In the genomic region with DNA sequence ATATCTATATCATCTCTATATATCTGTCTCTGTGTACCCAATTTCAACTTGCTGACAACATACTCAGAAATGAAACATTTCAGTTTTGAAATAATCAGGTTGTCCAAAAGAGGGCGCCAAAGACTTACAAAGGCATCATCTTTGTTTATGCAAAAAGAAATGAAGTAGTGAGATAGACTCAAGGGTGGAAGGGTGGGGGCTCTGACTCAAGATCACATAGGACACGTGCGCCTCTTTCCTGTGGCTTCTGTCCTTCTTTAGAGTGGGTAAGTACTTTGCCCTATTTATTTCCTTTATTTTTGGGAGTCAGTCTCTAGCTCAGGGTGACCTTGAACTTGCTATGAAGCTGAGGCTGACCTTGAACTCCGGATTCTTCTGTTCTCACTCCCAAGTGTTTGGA, we compare ENCODE assay signal across 8 mouse cellular contexts. TPM values are rescaled to one million over a fixed set of nuclear protein-coding genes. Genes with fewer than 3 reads are reported as not detected.
DNase-seq lines count a peak whose midpoint lies in the region; ATAC-seq and TF ChIP-seq lines count a peak whose summit lies in the region.

No protein-coding gene starts in this region.

- H3K9me3 ChIP-seq in forebrain, embryonic 14.5 days (replicated peaks; ENCODE audit: control insufficient read depth, low read length) = no peaks in the 10 kb centered on the region
- H3K9me3 ChIP-seq in lung, postnatal 0 days (ENCODE audit: low read length) = no peaks in the 10 kb centered on the region

- no peak for TF ChIP-seq EP300 in heart, adult 2 months (IDR thresholded peaks at IDR 0.05; ENCODE audit: insufficient read depth, low read depth, low read length)
- no peak for TF ChIP-seq EP300 in lung, postnatal 0 days (IDR thresholded peaks at IDR 0.05)

- H3K79me2 ChIP-seq in heart, adult 2 months (replicated peaks; ENCODE audit: control insufficient read depth, insufficient read depth, low read length) = no peaks in the 10 kb centered on the region

- no peaks in the 10 kb centered on the region for H3K36me3 ChIP-seq in heart, adult 2 months (ENCODE audit: control insufficient read depth, insufficient read depth, low read length)
- H3K36me3 ChIP-seq in forebrain, embryonic 14.5 days (ENCODE audit: control insufficient read depth, insufficient read depth, low read length) = no peaks in the 10 kb centered on the region
- H3K36me3 ChIP-seq in lung, postnatal 0 days (ENCODE audit: insufficient read depth, low read length) = no peaks in the 10 kb centered on the region

- H3K4me2 ChIP-seq in forebrain, embryonic 14.5 days (ENCODE audit: low read length) = no peak overlapping the region
- no peak overlapping the region for H3K4me2 ChIP-seq in lung, postnatal 0 days (replicated peaks; ENCODE audit: low read depth, low read length)

- no peak overlapping the region for H3K9ac ChIP-seq in heart, adult 2 months (ENCODE audit: low read depth, low read length)
- no peak overlapping the region for H3K9ac ChIP-seq in forebrain, embryonic 14.5 days (ENCODE audit: low read length)
- H3K9ac ChIP-seq in lung, postnatal 0 days (replicated peaks; ENCODE audit: low read depth) = no peak overlapping the region

- no peak for DNase-seq in heart, adult 2 months
- no peak for DNase-seq in heart, postnatal 25 days (ENCODE audit: low spot score)
- DNase-seq in ovary, postnatal 14 days (ENCODE audit: low spot score) = peak; percentile 35
- DNase-seq in ovary, postnatal 36 days (ENCODE audit: low spot score) = no peak
- DNase-seq in WW6 (ENCODE audit: low read depth, low spot score) = peak; percentile 34
- DNase-seq in forebrain, embryonic 14.5 days (ENCODE audit: low spot score) = peak; percentile 88
- DNase-seq in lung, postnatal 0 days (ENCODE audit: low spot score) = peak; percentile 65
- DNase-seq in ovary, adult 18-20 months (ENCODE audit: low spot score) = no peak

- H3K27ac ChIP-seq in heart, adult 2 months = no peak overlapping the region
- no peak overlapping the region for H3K27ac ChIP-seq in forebrain, embryonic 14.5 days (ENCODE audit: low read depth, low read length)
- no peak overlapping the region for H3K27ac ChIP-seq in lung, postnatal 0 days (ENCODE audit: low read length)

- no peak overlapping the region for H3K4me3 ChIP-seq in heart, adult 2 months
- H3K4me3 ChIP-seq in forebrain, embryonic 14.5 days (ENCODE audit: low read depth, low read length) = no peak overlapping the region
- H3K4me3 ChIP-seq in lung, postnatal 0 days (ENCODE audit: low read depth, low read length) = no peak overlapping the region

- WGBS in heart, adult 2 months = 23% methylated on average over 4 of the region's 4 CpGs
- WGBS in forebrain, embryonic 14.5 days = 34% methylated on average over 4 of the region's 4 CpGs
- 25% methylated on average over 4 of the region's 4 CpGs for WGBS in lung, postnatal 0 days

- ATAC-seq in forebrain, embryonic 14.5 days = peak; percentile 62; the same call in 1 of the 2 replicates
- ATAC-seq in lung, postnatal 0 days = no peak

- 0 out of 2 replicates have a peak, but pooled peaks cover 1% of the 10 kb centered on the region for H3K27me3 ChIP-seq in heart, adult 2 months (ENCODE audit: control insufficient read depth, insufficient read depth, low read length)
- no peaks in the 10 kb centered on the region for H3K27me3 ChIP-seq in forebrain, embryonic 14.5 days (replicated peaks; ENCODE audit: control insufficient read depth, insufficient read depth, low read length)
- no peaks in the 10 kb centered on the region for H3K27me3 ChIP-seq in lung, postnatal 0 days (replicated peaks; ENCODE audit: insufficient read depth, low read length)

- no peaks in the 10 kb centered on the region for H3K4me1 ChIP-seq in heart, adult 2 months (ENCODE audit: control insufficient read depth, insufficient read depth, low read length)
- no peaks in the 10 kb centered on the region for H3K4me1 ChIP-seq in forebrain, embryonic 14.5 days (ENCODE audit: control insufficient read depth, insufficient read depth, low read length)
- H3K4me1 ChIP-seq in lung, postnatal 0 days (ENCODE audit: insufficient read depth, low read depth, low read length) = no peaks in the 10 kb centered on the region

- no peak for TF ChIP-seq POLR2A in heart, adult 2 months (IDR thresholded peaks at IDR 0.05; ENCODE audit: insufficient read depth, low read depth, low read length)

- peak; percentile 80 for TF ChIP-seq CTCF in heart, adult 2 months (IDR thresholded peaks at IDR 0.05)
- peak; percentile 77 for TF ChIP-seq CTCF in lung, postnatal 0 days (IDR thresholded peaks at IDR 0.05)

- intact Hi-C loops in heart, adult 2 months (cut with DNase I) = loop anchor here (5.0 kb wide), 1 partner anchor 1571 kb away; no protein-coding TSS in a partner anchor
- intact Hi-C loops in heart, postnatal 25 days (cut with DNase I) = loop anchor here (2.0 to 5.0 kb wide), 2 partner anchors 911 to 1571 kb away; no protein-coding TSS in a partner anchor

RNA-seq across cellular contexts. Expression of a gene that starts 46.5 kb away (rescaled TPM):
- not detected for total RNA-seq in heart, adult 2 months (2021)
- polyA plus RNA-seq in heart, adult 2 months (2012; rRNA removed) = not detected in 2 replicates
- total RNA-seq in heart, postnatal 25 days (2021) = not detected
- 0.23 and 0.64 TPM in 2 replicates for polyA plus RNA-seq in forebrain, embryonic 14.5 days (2014; fragmentation: Nextera tagmentation; extraction: Ambion mirVana)
- polyA plus RNA-seq in lung, postnatal 0 days (2015; fragmentation: Nextera tagmentation; extraction: Ambion mirVana) = 0.24 TPM in 1 of 2 replicates, not detected in the other

RNA-seq across cellular contexts. Expression of a gene that starts 50.2 kb away (rescaled TPM):
- total RNA-seq in heart, adult 2 months (2021) = 10 to 100 TPM; 10.7 to 10.8 TPM
- 5.3 and 8.2 TPM in 2 replicates for polyA plus RNA-seq in heart, adult 2 months (2012; rRNA removed)
- total RNA-seq in heart, postnatal 25 days (2021) = 1 to 10 TPM; 9.9 TPM
- polyA plus RNA-seq in forebrain, embryonic 14.5 days (2014; fragmentation: Nextera tagmentation; extraction: Ambion mirVana) = 22.6 and 33.3 TPM in 2 replicates
- 13.3 and 17.5 TPM in 2 replicates for polyA plus RNA-seq in lung, postnatal 0 days (2015; fragmentation: Nextera tagmentation; extraction: Ambion mirVana)

RNA-seq across cellular contexts. Expression of a gene that starts 50.2 kb away (rescaled TPM):
- 100 to 1,000 TPM; 100 to 111 TPM for total RNA-seq in heart, adult 2 months (2021)
- polyA plus RNA-seq in heart, adult 2 months (2012; rRNA removed) = 46.0 and 67.2 TPM in 2 replicates
- total RNA-seq in heart, postnatal 25 days (2021) = 10 to 100 TPM; 92.7 to 92.8 TPM
- polyA plus RNA-seq in forebrain, embryonic 14.5 days (2014; fragmentation: Nextera tagmentation; extraction: Ambion mirVana) = 189 and 194 TPM in 2 replicates
- polyA plus RNA-seq in lung, postnatal 0 days (2015; fragmentation: Nextera tagmentation; extraction: Ambion mirVana) = 67.8 and 70.5 TPM in 2 replicates

Comparison
In these comparisons a context has a peak if more than half of its experiments do, and no peak if none do; other contexts are left out.
1. DNase-seq: peak in ovary, postnatal 14 days (single experiment), WW6 (single experiment), forebrain, embryonic 14.5 days (single experiment) and lung, postnatal 0 days (single experiment); none in heart, adult 2 months (0 of 2), heart, postnatal 25 days (single experiment), ovary, postnatal 36 days (single experiment) and ovary, adult 18-20 months (single experiment).